Mouse (Mus musculus) lung, postnatal 25 days (tissue): ENCODE results near the gene Ufl1.
A peak's percentile ranks its signal among the peaks of the same experiment; 100 is the strongest.
"Not testable (repeated sequence)": the region's sequence is repeated elsewhere in the genome, so short reads cannot be mapped to it uniquely, and the experiment has no call there.

Experiments used
- DNase-seq: peaks from one replicate; pipeline ENCODE4 v3.0.0; 2022; ENCODE audit warnings: low spot score

Ufl1 gene

GRCm38 (mm10) chr4:25281671-25282038 lies at the start of gene Ufl1:
Gene Ufl1, minus strand, starts transcription at chr4:25281821.
- DNase-seq, result peak; percentile 97

GRCm38 (mm10) chr4:25325684-25326220 lies 44.1 kb upstream of the Ufl1 start:
- no peak for DNase-seq

- no peak for DNase-seq
These were observed 41.1 kb upstream of the Ufl1 start for GRCm38 (mm10) chr4:25322631-25323178.

GRCm38 (mm10) chr4:25313767-25314166 lies 32.1 kb upstream of the Ufl1 start:
- DNase-seq, result no peak

GRCm38 (mm10) chr4:25285002-25285401 lies 3.4 kb upstream of the Ufl1 start:
- DNase-seq, result not testable (repeated sequence)

- DNase-seq, result no peak
These were observed 517 bp downstream of the Ufl1 start for GRCm38 (mm10) chr4:25280938-25281670.

- DNase-seq, result no peak
These were observed 8.6 kb downstream of the Ufl1 start for GRCm38 (mm10) chr4:25272861-25273627.

- DNase-seq, result no peak
These were observed 9.7 kb downstream of the Ufl1 start for GRCm38 (mm10) chr4:25271926-25272325.

GRCm38 (mm10) chr4:25267144-25267543 lies 14.5 kb downstream of the Ufl1 start:
- no peak for DNase-seq

GRCm38 (mm10) chr4:25257822-25258398 lies 23.7 kb downstream of the Ufl1 start:
- DNase-seq, result no peak

GRCm38 (mm10) chr4:25242776-25243175 lies 38.8 kb downstream of the Ufl1 start, which contains the start of gene Fhl5:
Gene Fhl5, minus strand, starts transcription at chr4:25242876.
- DNase-seq, result no peak

- not testable (repeated sequence) for DNase-seq
These were observed 46.0 kb downstream of the Ufl1 start for GRCm38 (mm10) chr4:25235663-25236062.

- DNase-seq, result not testable (repeated sequence)
These were observed 47.9 kb downstream of the Ufl1 start for GRCm38 (mm10) chr4:25233767-25234166.

GRCm38 (mm10) chr4:25232546-25232945 lies 49.1 kb downstream of the Ufl1 start:
- no peak for DNase-seq

- no peak for DNase-seq
These were observed 54.1 kb downstream of the Ufl1 start for GRCm38 (mm10) chr4:25227527-25227926.

- DNase-seq, result no peak
These were observed 59.7 kb downstream of the Ufl1 start for GRCm38 (mm10) chr4:25221927-25222326.

- DNase-seq, result no peak
These were observed 68.2 kb downstream of the Ufl1 start for GRCm38 (mm10) chr4:25213451-25213850.

GRCm38 (mm10) chr4:25206166-25206565 lies 75.5 kb downstream of the Ufl1 start:
- DNase-seq, result no peak
